Mouse (Mus musculus) ES-E14 (cell line): ENCODE measurements around the gene Palld. TPM values are rescaled to one million over a fixed set of nuclear protein-coding genes. Genes with fewer than 3 reads are reported as not detected.
A peak's percentile ranks its signal among the peaks of the same experiment; 100 is the strongest.

Experiments used
- DNase-seq: peaks from one replicate; pipeline ENCODE4 v3.0.0-alpha.2; 2013; ENCODE audit warnings: low read depth, low spot score
- H3K27ac ChIP-seq: 2 replicates; pipeline ENCODE4 v1.5.1; 2012; ENCODE audit warnings: low read depth, mild to moderate bottlenecking, low read length, moderate library complexity, mixed read lengths; ENCODE audit not compliant: poor library complexity, insufficient read depth, severe bottlenecking
- H3K36me3 ChIP-seq: 2 replicates; pipeline ENCODE4 v1.6.1; 2012; ENCODE audit warnings: mild to moderate bottlenecking, low read length, moderate library complexity, mixed read lengths; ENCODE audit not compliant: control insufficient read depth, poor library complexity, insufficient read depth, severe bottlenecking
- H3K4me1 ChIP-seq, 2 experiments: fragments of 150-350 bp in 1 of 2; sonication (generic) in 1 of 2; 2 replicates each; pipeline ENCODE4 v1.6.1; 2012; ENCODE audit warnings: low read length in 2 of 2, mild to moderate bottlenecking in 1 of 2, mixed read lengths in 1 of 2; ENCODE audit not compliant: control insufficient read depth in 2 of 2, insufficient read depth in 2 of 2, poor library complexity in 1 of 2
- H3K4me3 ChIP-seq, 2 experiments: fragments of 150-350 bp in 1 of 2; sonication (generic) in 1 of 2; 2 replicates each; pipeline ENCODE4 v1.5.1; 2012; ENCODE audit warnings: low read length in 2 of 2, low read depth in 1 of 2, mild to moderate bottlenecking in 1 of 2, mixed read lengths in 1 of 2; ENCODE audit not compliant: insufficient read depth in 1 of 2, poor library complexity in 1 of 2, severe bottlenecking in 1 of 2
- H3K9ac ChIP-seq: 2 replicates; pipeline ENCODE4 v1.6.1; 2012; ENCODE audit warnings: low read depth, mild to moderate bottlenecking, low read length, mixed read lengths; ENCODE audit not compliant: poor library complexity, insufficient read depth, severe bottlenecking
- H3K9me3 ChIP-seq: fragments of 150-350 bp; sonication (generic); 2 replicates; pipeline ENCODE4 v1.6.1; 2012; ENCODE audit warnings: low read depth, mild to moderate bottlenecking, low read length; ENCODE audit not compliant: control insufficient read depth, insufficient read depth
- CHD2 ChIP-seq: IDR thresholded peaks from 2 replicates; pipeline ENCODE4 v1.6.1; 2014; ENCODE audit warnings: mild to moderate bottlenecking, low read depth, low read length, inconsistent platforms
- HCFC1 ChIP-seq: IDR thresholded peaks from 2 replicates; pipeline ENCODE4 v1.6.1; 2012; ENCODE audit warnings: low read length, inconsistent platforms, borderline replicate concordance; ENCODE audit not compliant: insufficient read depth
- MAFK ChIP-seq: IDR thresholded peaks from 2 replicates; pipeline ENCODE4 v1.6.1; 2014; ENCODE audit warnings: mild to moderate bottlenecking, low read depth, low read length, inconsistent platforms; ENCODE audit not compliant: insufficient read depth
- ZC3H11A ChIP-seq: IDR thresholded peaks from 2 replicates; pipeline ENCODE4 v1.6.1; 2012; ENCODE audit warnings: low read depth, mild to moderate bottlenecking, inconsistent platforms, low read length, borderline replicate concordance
- ZNF384 ChIP-seq: IDR thresholded peaks from 2 replicates; pipeline ENCODE4 v1.6.1; 2012; ENCODE audit warnings: low read depth, low read length, inconsistent platforms
- in situ Hi-C, 2 experiments: fragments of 600-800 bp; cut with MboI; formaldehyde crosslinking; loops; one replicate each; pipeline ENCODE4 v1.15.1; 2025; ENCODE audit warnings: low sequenced_read_pairs in 2 of 2, inconsistent platforms in 1 of 2; ENCODE audit not compliant: unreplicated experiment in 2 of 2
- total RNA-seq: library from RNA; depleted of rRNA; stranded (reverse); fragments of 300-350 nt; gene quantifications from 2 replicates; pipeline ENCODE4 v1.2.3, GENCODE M21; 2012

The Palld gene
- total RNA-seq, 1 experiment, result 36.3 TPM

- DNase-seq, result no peak
- Histone ChIP-seq H3K4me1 (peaks cover 0 to 4% of the 10 kb centered on the region in 2 experiments; a peak in 1 of 4 replicates), H3K36me3 (no peaks in the 10 kb centered on the region)
These were observed 204.6 kb downstream of the Palld start for GRCm38 (mm10) chr8:61697728-61698385.

DNA sequence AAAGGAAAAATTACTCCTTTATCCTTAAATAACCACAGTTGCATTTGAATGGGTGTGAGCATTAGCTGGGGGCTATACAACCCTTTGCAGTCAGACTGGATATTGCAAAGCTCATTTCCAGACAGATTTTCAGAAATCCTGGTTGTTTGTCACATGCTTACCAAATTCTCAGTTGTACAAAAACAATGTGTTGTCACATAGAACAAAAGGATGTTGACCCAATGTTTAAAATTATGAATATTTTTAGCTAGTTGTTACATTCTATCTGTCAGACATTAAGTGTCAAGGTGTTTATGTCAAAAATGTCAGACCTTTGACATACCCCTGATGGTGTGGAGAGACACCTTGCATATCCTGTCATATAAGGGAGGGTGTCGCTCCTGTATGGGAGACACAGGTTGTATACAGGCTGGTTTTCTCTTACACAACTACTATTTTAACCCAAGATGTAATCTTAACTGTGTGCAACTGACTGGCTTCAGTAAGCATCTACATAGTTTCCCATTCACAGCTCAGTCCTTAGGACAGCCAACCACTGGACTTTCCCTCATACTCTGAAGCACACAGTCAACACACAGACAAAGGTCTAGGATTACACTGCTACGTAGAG is 205.5 kb downstream of the Palld start:
- Histone ChIP-seq H3K4me3 (no peak overlapping the region), H3K27ac (no peak overlapping the region), H3K9ac (no peak overlapping the region), H3K36me3 (no peaks in the 10 kb centered on the region), H3K4me1 (peaks cover 0 to 4% of the 10 kb centered on the region in 2 experiments; a peak in 1 of 4 replicates), H3K9me3 (no peaks in the 10 kb centered on the region)
- no peak for DNase-seq
- no peak for TF ChIP-seq ZC3H11A
- TF ChIP-seq CHD2, result no peak
- no peak for TF ChIP-seq MAFK
- TF ChIP-seq HCFC1, result no peak
- TF ChIP-seq ZNF384, result no peak
- in situ Hi-C loops, result loop anchor here in 1 of 2 experiments (5.0 to 10.0 kb wide), 2 partner anchors 162 to 175 kb away; no protein-coding TSS in a partner anchor

More at GRCm38 (mm10) chr8:61697728-61698385, 204.6 kb downstream of the Palld start:
- Histone ChIP-seq H3K9ac (no peak overlapping the region), H3K9me3 (no peaks in the 10 kb centered on the region), H3K4me3 (no peak overlapping the region), H3K27ac (no peak overlapping the region)
- TF ChIP-seq ZNF384 (0 out of 2 replicates have a peak, but pooled peaks have one; percentile 48), HCFC1 (no peak), MAFK (no peak), CHD2 (no peak), ZC3H11A (no peak)
- in situ Hi-C loops, result loop anchor here in 1 of 2 experiments (5.0 to 10.0 kb wide), 2 partner anchors 163 to 174 kb away; no protein-coding TSS in a partner anchor

DNA sequence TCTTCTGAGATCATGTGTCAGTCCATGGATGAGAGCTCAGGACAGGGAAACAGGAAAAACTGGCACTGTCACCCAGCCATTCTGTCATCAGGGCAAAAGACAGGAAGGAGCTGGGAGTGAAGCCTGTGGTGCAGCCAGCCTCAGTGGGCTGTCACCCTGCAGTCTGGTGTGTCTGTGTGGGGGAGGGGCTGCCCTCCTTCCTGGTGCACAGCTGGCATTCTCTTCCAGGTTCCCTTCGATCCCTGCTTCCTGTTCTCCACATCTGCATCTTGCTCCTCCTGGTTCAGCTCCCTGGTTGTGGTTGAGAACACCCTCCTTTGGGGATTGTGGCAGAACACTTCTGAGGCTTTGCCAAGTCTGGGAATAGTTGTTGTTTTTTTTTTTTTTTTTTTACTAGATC is 207.1 kb downstream of the Palld start:
- H3K4me1 ChIP-seq, result peaks cover 0 to 4% of the 10 kb centered on the region in 2 experiments; a peak in 1 of 4 replicates
- H3K9me3 ChIP-seq, result no peaks in the 10 kb centered on the region
- H3K36me3 ChIP-seq, result no peaks in the 10 kb centered on the region
- TF ChIP-seq ZNF384, result no peak
- no peak for TF ChIP-seq HCFC1
- TF ChIP-seq CHD2, result no peak
- TF ChIP-seq ZC3H11A, result no peak
- TF ChIP-seq MAFK, result no peak
- H3K9ac ChIP-seq, result no peak overlapping the region
- H3K4me3 ChIP-seq, result no peak overlapping the region
- no peak for DNase-seq
- H3K27ac ChIP-seq, result no peak overlapping the region
- in situ Hi-C loops, result loop anchor here in 1 of 2 experiments (5.0 to 10.0 kb wide), 2 partner anchors 161 to 177 kb away; no protein-coding TSS in a partner anchor

DNA sequence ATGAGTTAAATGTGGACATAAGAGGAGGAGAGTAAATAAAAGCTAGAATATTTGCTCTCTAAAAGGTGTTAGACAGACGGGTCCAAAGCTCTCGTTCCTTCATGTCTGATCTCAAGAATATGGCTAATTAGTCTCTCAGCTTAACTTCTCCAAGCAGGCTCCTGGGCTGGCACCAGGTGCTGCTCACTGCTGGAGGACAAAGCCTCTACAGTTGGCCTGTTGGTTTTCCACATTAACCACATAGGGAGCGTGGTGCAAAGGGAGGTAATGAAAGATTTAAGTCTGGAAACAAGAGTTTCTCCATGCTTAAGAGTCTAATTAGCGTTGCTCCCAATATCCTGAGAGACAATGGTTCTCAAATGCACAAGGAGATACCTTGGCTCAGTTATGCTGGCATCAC is 209.6 kb downstream of the Palld start:
- Histone ChIP-seq H3K9me3 (no peaks in the 10 kb centered on the region), H3K4me3 (no peak overlapping the region), H3K27ac (no peak overlapping the region), H3K4me1 (peaks cover 0 to 4% of the 10 kb centered on the region in 2 experiments; a peak in 1 of 4 replicates), H3K36me3 (no peaks in the 10 kb centered on the region), H3K9ac (no peak overlapping the region)
- in situ Hi-C loops, result loop anchor here in 1 of 2 experiments (10.0 kb wide), 1 partner anchor 158 kb away; no protein-coding TSS in a partner anchor
- DNase-seq, result no peak
- no peak for TF ChIP-seq ZNF384
- TF ChIP-seq ZC3H11A, result no peak
- no peak for TF ChIP-seq HCFC1
- TF ChIP-seq MAFK, result no peak
